Mouse (Mus musculus): Measurements from ENCODE around the gene Acot13. TPM values are rescaled to one million over a fixed set of nuclear protein-coding genes. Genes with fewer than 3 reads are reported as not detected.

The Acot13 gene
- polyA plus RNA-seq, 1 experiment from 2014 or later, result 53.3 TPM

- peak; percentile 36 for ATAC-seq
- WGBS, result under 1% methylated on average over 31 of the region's 31 CpGs
- Histone ChIP-seq H3K36me3 (ENCODE audit: control insufficient read depth, insufficient read depth, low read length) (no peaks in the 10 kb centered on the region), H3K4me3 (ENCODE audit: low read depth, low read length) (peak overlapping the region; percentile 61), H3K27ac (ENCODE audit: low read length) (peak overlapping the region; percentile 74), H3K9ac (ENCODE audit: low read depth, low read length) (peak overlapping the region; percentile 43), H3K27me3 (ENCODE audit: control insufficient read depth, insufficient read depth, low read depth, low read length) (no peaks in the 10 kb centered on the region), H3K4me2 (ENCODE audit: low read length) (peak overlapping the region; percentile 76), H3K4me1 (ENCODE audit: control insufficient read depth, insufficient read depth, low read length) (peaks cover 24% of the 10 kb centered on the region), H3K9me3 (replicated peaks; ENCODE audit: control insufficient read depth, low read length, poor library complexity, severe bottlenecking) (no peaks in the 10 kb centered on the region)
These were observed 31.2 kb downstream of the Acot13 start for GRCm38 (mm10) chr13:24799925-24800673.

GRCm38 (mm10) chr13:24799378-24799777 lies 32.0 kb downstream of the Acot13 start:
- no peaks in the 10 kb centered on the region for H3K9me3 ChIP-seq (replicated peaks; ENCODE audit: control insufficient read depth, low read length, poor library complexity, severe bottlenecking)
- no peak overlapping the region for H3K27ac ChIP-seq (ENCODE audit: low read length)
- no peak overlapping the region for H3K9ac ChIP-seq (ENCODE audit: low read depth, low read length)
- H3K4me3 ChIP-seq (ENCODE audit: low read depth, low read length), result peak overlapping the region; percentile 61; the same call in 1 of the 2 replicates
- no peak for ATAC-seq
- peak overlapping the region; percentile 76 for H3K4me2 ChIP-seq (ENCODE audit: low read length)
- no peaks in the 10 kb centered on the region for H3K36me3 ChIP-seq (ENCODE audit: control insufficient read depth, insufficient read depth, low read length)
- peaks cover 20% of the 10 kb centered on the region for H3K4me1 ChIP-seq (ENCODE audit: control insufficient read depth, insufficient read depth, low read length)
- H3K27me3 ChIP-seq (ENCODE audit: control insufficient read depth, insufficient read depth, low read depth, low read length), result no peaks in the 10 kb centered on the region
- 70% methylated on average over 5 of the region's 5 CpGs for WGBS

GRCm38 (mm10) chr13:24798686-24799085 lies 32.7 kb downstream of the Acot13 start:
- no peak overlapping the region for H3K9ac ChIP-seq (ENCODE audit: low read depth, low read length)
- no peak overlapping the region for H3K27ac ChIP-seq (ENCODE audit: low read length)
- no peaks in the 10 kb centered on the region for H3K36me3 ChIP-seq (ENCODE audit: control insufficient read depth, insufficient read depth, low read length)
- H3K27me3 ChIP-seq (ENCODE audit: control insufficient read depth, insufficient read depth, low read depth, low read length), result no peaks in the 10 kb centered on the region
- H3K4me1 ChIP-seq (ENCODE audit: control insufficient read depth, insufficient read depth, low read length), result peaks cover 14% of the 10 kb centered on the region
- ATAC-seq, result no peak
- WGBS, result 98% methylated on average over 4 of the region's 4 CpGs
- H3K4me2 ChIP-seq (ENCODE audit: low read length), result no peak overlapping the region
- no peaks in the 10 kb centered on the region for H3K9me3 ChIP-seq (replicated peaks; ENCODE audit: control insufficient read depth, low read length, poor library complexity, severe bottlenecking)
- no peak overlapping the region for H3K4me3 ChIP-seq (ENCODE audit: low read depth, low read length)

GRCm38 (mm10) chr13:24792411-24793045 lies 38.8 kb downstream of the Acot13 start:
- H3K4me3 ChIP-seq (ENCODE audit: low read depth, low read length), result no peak overlapping the region
- H3K4me2 ChIP-seq (ENCODE audit: low read length), result no peak overlapping the region
- no peaks in the 10 kb centered on the region for H3K27me3 ChIP-seq (ENCODE audit: control insufficient read depth, insufficient read depth, low read depth, low read length)
- H3K36me3 ChIP-seq (ENCODE audit: control insufficient read depth, insufficient read depth, low read length), result no peaks in the 10 kb centered on the region
- WGBS, result 93% methylated on average over 9 of the region's 9 CpGs
- no peak for ATAC-seq
- H3K9me3 ChIP-seq (replicated peaks; ENCODE audit: control insufficient read depth, low read length, poor library complexity, severe bottlenecking), result no peaks in the 10 kb centered on the region
- no peak overlapping the region for H3K9ac ChIP-seq (ENCODE audit: low read depth, low read length)
- no peak overlapping the region for H3K27ac ChIP-seq (ENCODE audit: low read length)
- no peaks in the 10 kb centered on the region for H3K4me1 ChIP-seq (ENCODE audit: control insufficient read depth, insufficient read depth, low read length)

- H3K4me1 ChIP-seq (ENCODE audit: control insufficient read depth, insufficient read depth, low read length), result no peaks in the 10 kb centered on the region
- no peaks in the 10 kb centered on the region for H3K27me3 ChIP-seq (ENCODE audit: control insufficient read depth, insufficient read depth, low read depth, low read length)
- H3K4me3 ChIP-seq (ENCODE audit: low read depth, low read length), result no peak overlapping the region
- 76% methylated on average over 2 of the region's 2 CpGs for WGBS
- H3K27ac ChIP-seq (ENCODE audit: low read length), result no peak overlapping the region
- H3K36me3 ChIP-seq (ENCODE audit: control insufficient read depth, insufficient read depth, low read length), result no peaks in the 10 kb centered on the region
- H3K9ac ChIP-seq (ENCODE audit: low read depth, low read length), result no peak overlapping the region
- H3K4me2 ChIP-seq (ENCODE audit: low read length), result no peak overlapping the region
- ATAC-seq, result no peak
- no peaks in the 10 kb centered on the region for H3K9me3 ChIP-seq (replicated peaks; ENCODE audit: control insufficient read depth, low read length, poor library complexity, severe bottlenecking)
These were observed 40.0 kb downstream of the Acot13 start for GRCm38 (mm10) chr13:24791349-24791748.

- no peaks in the 10 kb centered on the region for H3K4me1 ChIP-seq (ENCODE audit: control insufficient read depth, insufficient read depth, low read length)
- no peaks in the 10 kb centered on the region for H3K36me3 ChIP-seq (ENCODE audit: control insufficient read depth, insufficient read depth, low read length)
- H3K27ac ChIP-seq (ENCODE audit: low read length), result no peak overlapping the region
- no peak for ATAC-seq
- H3K27me3 ChIP-seq (ENCODE audit: control insufficient read depth, insufficient read depth, low read depth, low read length), result no peaks in the 10 kb centered on the region
- no peaks in the 10 kb centered on the region for H3K9me3 ChIP-seq (replicated peaks; ENCODE audit: control insufficient read depth, low read length, poor library complexity, severe bottlenecking)
- H3K4me3 ChIP-seq (ENCODE audit: low read depth, low read length), result no peak overlapping the region
- H3K4me2 ChIP-seq (ENCODE audit: low read length), result no peak overlapping the region
- no peak overlapping the region for H3K9ac ChIP-seq (ENCODE audit: low read depth, low read length)
- WGBS, result 93% methylated on average over 5 of the region's 5 CpGs
These were observed 43.9 kb downstream of the Acot13 start for GRCm38 (mm10) chr13:24787477-24787876.

GRCm38 (mm10) chr13:24786014-24786490 lies 45.3 kb downstream of the Acot13 start:
- H3K36me3 ChIP-seq (ENCODE audit: control insufficient read depth, insufficient read depth, low read length), result no peaks in the 10 kb centered on the region
- no peaks in the 10 kb centered on the region for H3K27me3 ChIP-seq (ENCODE audit: control insufficient read depth, insufficient read depth, low read depth, low read length)
- H3K4me2 ChIP-seq (ENCODE audit: low read length), result no peak overlapping the region
- WGBS, result 41% methylated on average over 11 of the region's 11 CpGs
- no peaks in the 10 kb centered on the region for H3K4me1 ChIP-seq (ENCODE audit: control insufficient read depth, insufficient read depth, low read length)
- ATAC-seq, result no peak
- H3K9ac ChIP-seq (ENCODE audit: low read depth, low read length), result no peak overlapping the region
- H3K4me3 ChIP-seq (ENCODE audit: low read depth, low read length), result no peak overlapping the region
- H3K27ac ChIP-seq (ENCODE audit: low read length), result no peak overlapping the region
- H3K9me3 ChIP-seq (replicated peaks; ENCODE audit: control insufficient read depth, low read length, poor library complexity, severe bottlenecking), result no peaks in the 10 kb centered on the region

GRCm38 (mm10) chr13:24781916-24782315 lies 49.4 kb downstream of the Acot13 start:
- no peak for ATAC-seq
- WGBS, result 67% methylated on average over 5 of the region's 5 CpGs
- Histone ChIP-seq H3K9ac (ENCODE audit: low read depth, low read length) (no peak overlapping the region), H3K4me2 (ENCODE audit: low read length) (no peak overlapping the region), H3K27me3 (ENCODE audit: control insufficient read depth, insufficient read depth, low read depth, low read length) (no peaks in the 10 kb centered on the region), H3K4me1 (ENCODE audit: control insufficient read depth, insufficient read depth, low read length) (no peaks in the 10 kb centered on the region), H3K9me3 (replicated peaks; ENCODE audit: control insufficient read depth, low read length, poor library complexity, severe bottlenecking) (no peaks in the 10 kb centered on the region), H3K4me3 (ENCODE audit: low read depth, low read length) (no peak overlapping the region), H3K36me3 (ENCODE audit: control insufficient read depth, insufficient read depth, low read length) (no peaks in the 10 kb centered on the region), H3K27ac (ENCODE audit: low read length) (no peak overlapping the region)

- ATAC-seq, result no peak
- H3K27me3 ChIP-seq (ENCODE audit: control insufficient read depth, insufficient read depth, low read depth, low read length), result no peaks in the 10 kb centered on the region
- 92% methylated on average over 8 of the region's 8 CpGs for WGBS
- no peaks in the 10 kb centered on the region for H3K36me3 ChIP-seq (ENCODE audit: control insufficient read depth, insufficient read depth, low read length)
- H3K9me3 ChIP-seq (replicated peaks; ENCODE audit: control insufficient read depth, low read length, poor library complexity, severe bottlenecking), result no peaks in the 10 kb centered on the region
- H3K4me2 ChIP-seq (ENCODE audit: low read length), result no peak overlapping the region
- H3K9ac ChIP-seq (ENCODE audit: low read depth, low read length), result no peak overlapping the region
- H3K4me1 ChIP-seq (ENCODE audit: control insufficient read depth, insufficient read depth, low read length), result no peaks in the 10 kb centered on the region
- H3K4me3 ChIP-seq (ENCODE audit: low read depth, low read length), result no peak overlapping the region
- H3K27ac ChIP-seq (ENCODE audit: low read length), result no peak overlapping the region
These were observed 52.5 kb downstream of the Acot13 start for GRCm38 (mm10) chr13:24778706-24779380.
